In genomic region chr14:27173178-27173803, GRCm38 (mm10) we compare ENCODE assay signal across 13 mouse cellular contexts. TPM values are rescaled to one million over a fixed set of nuclear protein-coding genes. Genes with fewer than 3 reads are reported as not detected.
DNase-seq lines count a peak whose midpoint lies in the region; ATAC-seq lines count a peak whose summit lies in the region.
"Had no signal": no experiment of that assay in that cellular context is flagged by ENCODE, and none has a peak within 500 bp of the region (broad histone marks: within the 10 kb centered on the region; RNA-seq: fewer than 3 reads in every experiment).

No protein-coding gene starts in this region.

- H3K4me3 ChIP-seq in intestine, embryonic 15.5 days (replicated peaks) = no peak overlapping the region
- no peak overlapping the region for H3K4me3 ChIP-seq in intestine, embryonic 16.5 days (ENCODE audit: low read length)
- no peak overlapping the region for H3K4me3 ChIP-seq in embryonic facial prominence, embryonic 14.5 days (ENCODE audit: low read depth, low read length)
- H3K4me3 ChIP-seq: forebrain, embryonic 15.5 days; hindbrain, embryonic 13.5 days; midbrain, embryonic 12.5 days; stomach, embryonic 15.5 days had no signal

- 68% methylated on average over 10 of the region's 10 CpGs for WGBS in intestine, embryonic 15.5 days
- 72% methylated on average over 10 of the region's 10 CpGs for WGBS in intestine, embryonic 16.5 days
- 63% methylated on average over 10 of the region's 10 CpGs for WGBS in embryonic facial prominence, embryonic 14.5 days

- H3K9me3 ChIP-seq in intestine, embryonic 15.5 days = no peaks in the 10 kb centered on the region
- H3K9me3 ChIP-seq in intestine, embryonic 16.5 days (ENCODE audit: control insufficient read depth, low read length) = no peaks in the 10 kb centered on the region
- no peaks in the 10 kb centered on the region for H3K9me3 ChIP-seq in embryonic facial prominence, embryonic 14.5 days (ENCODE audit: control insufficient read depth, low read length)
- H3K9me3 ChIP-seq: forebrain, embryonic 15.5 days; hindbrain, embryonic 13.5 days; midbrain, embryonic 12.5 days; stomach, embryonic 15.5 days had no signal

- DNase-seq in embryonic facial prominence, embryonic 14.5 days (ENCODE audit: low spot score) = peak; percentile 61
- peak; percentile 74 for DNase-seq in heart, postnatal 4 days
- DNase-seq in lung, postnatal 4 days = peak; percentile 54 to 79
- no peak for DNase-seq in layer of hippocampus, postnatal 10 days (ENCODE audit: low spot score in 2 of 2)
- DNase-seq in thymus, adult 18-20 months = no peak
- no peak for DNase-seq in thymus, postnatal 10 days (ENCODE audit: low spot score in 2 of 2)
- DNase-seq: cerebellum, postnatal 36 days had no signal

- H3K27me3 ChIP-seq in intestine, embryonic 15.5 days (replicated peaks) = no peaks in the 10 kb centered on the region
- H3K27me3 ChIP-seq in intestine, embryonic 16.5 days (replicated peaks; ENCODE audit: control insufficient read depth, insufficient read depth, low read length) = no peaks in the 10 kb centered on the region
- H3K27me3 ChIP-seq in embryonic facial prominence, embryonic 14.5 days (replicated peaks; ENCODE audit: control insufficient read depth, insufficient read depth, low read length) = no peaks in the 10 kb centered on the region
- H3K27me3 ChIP-seq: forebrain, embryonic 15.5 days; hindbrain, embryonic 13.5 days; midbrain, embryonic 12.5 days; stomach, embryonic 15.5 days had no signal

- H3K4me2 ChIP-seq in intestine, embryonic 15.5 days (replicated peaks) = no peak overlapping the region
- H3K4me2 ChIP-seq in intestine, embryonic 16.5 days (ENCODE audit: low read depth, low read length) = no peak overlapping the region
- H3K4me2 ChIP-seq in embryonic facial prominence, embryonic 14.5 days (ENCODE audit: low read depth, low read length) = no peak overlapping the region
- H3K4me2 ChIP-seq: forebrain, embryonic 15.5 days; hindbrain, embryonic 13.5 days; midbrain, embryonic 12.5 days; stomach, embryonic 15.5 days had no signal

- H3K4me1 ChIP-seq in intestine, embryonic 15.5 days (replicated peaks) = peaks cover 16% of the 10 kb centered on the region
- H3K4me1 ChIP-seq in intestine, embryonic 16.5 days (ENCODE audit: control insufficient read depth, insufficient read depth, low read length) = peaks cover 22% of the 10 kb centered on the region
- H3K4me1 ChIP-seq in embryonic facial prominence, embryonic 14.5 days (ENCODE audit: control insufficient read depth, insufficient read depth, low read length) = peaks cover 14% of the 10 kb centered on the region
- H3K4me1 ChIP-seq: midbrain, embryonic 12.5 days had no signal

- no peak overlapping the region for H3K9ac ChIP-seq in intestine, embryonic 15.5 days
- no peak overlapping the region for H3K9ac ChIP-seq in intestine, embryonic 16.5 days (ENCODE audit: low read depth, low read length)
- H3K9ac ChIP-seq in embryonic facial prominence, embryonic 14.5 days (ENCODE audit: low read depth, low read length) = no peak overlapping the region
- H3K9ac ChIP-seq: forebrain, embryonic 15.5 days; hindbrain, embryonic 13.5 days; midbrain, embryonic 12.5 days; stomach, embryonic 15.5 days had no signal

- 0 out of 2 replicates have a peak overlapping the region, but pooled peaks have one; percentile 17 for H3K27ac ChIP-seq in intestine, embryonic 15.5 days
- H3K27ac ChIP-seq in intestine, embryonic 16.5 days (ENCODE audit: low read length) = no peak overlapping the region
- no peak overlapping the region for H3K27ac ChIP-seq in embryonic facial prominence, embryonic 14.5 days (replicated peaks; ENCODE audit: low read depth, low read length)
- H3K27ac ChIP-seq: forebrain, embryonic 15.5 days; hindbrain, embryonic 13.5 days; midbrain, embryonic 12.5 days had no signal

- H3K36me3 ChIP-seq in intestine, embryonic 15.5 days = no peaks in the 10 kb centered on the region
- H3K36me3 ChIP-seq in intestine, embryonic 16.5 days (ENCODE audit: control insufficient read depth, insufficient read depth, low read length) = no peaks in the 10 kb centered on the region
- no peaks in the 10 kb centered on the region for H3K36me3 ChIP-seq in embryonic facial prominence, embryonic 14.5 days (ENCODE audit: control insufficient read depth, insufficient read depth, low read length)
- H3K36me3 ChIP-seq: forebrain, embryonic 15.5 days; hindbrain, embryonic 13.5 days; midbrain, embryonic 12.5 days; stomach, embryonic 15.5 days had no signal

- ATAC-seq in intestine, embryonic 15.5 days = no peak
- ATAC-seq in intestine, embryonic 16.5 days = no peak
- ATAC-seq in embryonic facial prominence, embryonic 14.5 days (ENCODE audit: low read depth) = 0 out of 2 replicates have a peak, but pooled peaks have one; percentile 20
- ATAC-seq: forebrain, embryonic 15.5 days had no signal

RNA-seq across cellular contexts. Expression of gene Arhgef3, which starts 58.6 kb away (rescaled TPM):
- polyA plus RNA-seq in intestine, embryonic 15.5 days (2015; fragmentation: Nextera tagmentation; extraction: Ambion mirVana) = 12.7 and 13.9 TPM in 2 replicates
- 12.0 and 13.0 TPM in 2 replicates for polyA plus RNA-seq in intestine, embryonic 16.5 days (2015; fragmentation: Nextera tagmentation; extraction: Ambion mirVana)
- polyA plus RNA-seq in embryonic facial prominence, embryonic 14.5 days (2014; fragmentation: Nextera tagmentation; extraction: Ambion mirVana) = 14.4 and 15.3 TPM in 2 replicates
- total RNA-seq in heart, postnatal 4 days (2021) = 10 to 100 TPM; 30.5 to 31.9 TPM
- total RNA-seq in layer of hippocampus, postnatal 10 days (2021) = 10 to 100 TPM; 34.4 to 35.7 TPM

Comparison
In these comparisons a context has a peak if more than half of its experiments do, and no peak if none do; other contexts are left out.
1. DNase-seq: peak in embryonic facial prominence, embryonic 14.5 days (single experiment), heart, postnatal 4 days (single experiment) and lung, postnatal 4 days (2 of 2); none in layer of hippocampus, postnatal 10 days (0 of 2), thymus, adult 18-20 months (0 of 2) and thymus, postnatal 10 days (0 of 2).